Mouse (Mus musculus): ENCODE data around the gene 3110040N11Rik. TPM values are rescaled to one million over a fixed set of nuclear protein-coding genes. Genes with fewer than 3 reads are reported as not detected.

The 3110040N11Rik gene
- total and polyA plus RNA-seq, 2 experiments from 2014 or later, result 34.7 to 51.3 TPM

DNA sequence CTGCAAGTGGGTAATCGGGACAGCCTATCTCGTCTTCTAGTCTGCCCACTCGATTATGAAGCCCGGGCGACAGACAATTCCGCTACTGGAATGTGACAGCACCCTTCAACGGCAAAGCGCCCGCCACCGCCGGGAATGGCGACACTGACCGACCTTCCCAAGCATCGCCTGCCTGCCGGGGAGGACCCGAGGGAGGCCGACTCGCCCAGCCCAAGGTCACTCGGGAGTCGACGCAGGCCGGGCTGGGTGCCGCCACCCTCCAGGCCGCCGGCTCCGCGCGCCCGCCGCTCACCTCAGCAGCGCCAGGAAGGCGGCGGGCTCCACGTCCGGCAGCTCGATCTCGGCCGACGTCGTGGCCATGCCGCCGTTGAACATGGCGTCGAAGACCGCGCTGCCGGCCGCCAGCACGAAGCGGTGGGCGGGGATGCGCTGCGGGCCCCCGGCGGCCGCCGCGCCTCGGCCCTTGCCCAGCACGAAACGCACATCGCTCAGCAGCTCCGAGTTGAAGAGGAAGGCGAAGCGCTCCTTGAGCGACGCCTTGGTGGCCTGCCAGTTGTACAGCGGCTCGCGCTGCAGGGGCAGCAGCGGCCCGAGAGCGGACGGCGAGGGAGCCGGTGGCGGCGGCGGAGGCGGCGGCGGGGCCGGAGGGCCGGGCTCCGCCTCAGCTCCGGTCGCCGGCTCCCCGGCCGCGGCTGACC lies 39.6 kb upstream of the 3110040N11Rik start:
- H3K4me2 ChIP-seq (ENCODE audit: low read depth, low read length, poor library complexity, severe bottlenecking), result peak overlapping the region; percentile 78
- H3K9me3 ChIP-seq (ENCODE audit: low read length), result no peaks in the 10 kb centered on the region
- under 1% methylated on average over 60 of the region's 91 CpGs for WGBS
- H3K27ac ChIP-seq (ENCODE audit: low read depth, low read length), result peak overlapping the region; percentile 96
- ATAC-seq (ENCODE audit: low FRiP score) (no peak; the same call in none of the 2 replicates), DNase-seq (ENCODE audit: low spot score) (peak; percentile 51)
- H3K36me3 ChIP-seq (ENCODE audit: insufficient read depth, low read length), result no peaks in the 10 kb centered on the region
- H3K9ac ChIP-seq (replicated peaks; ENCODE audit: low read length, poor library complexity, severe bottlenecking), result peak overlapping the region; percentile 86
- peak overlapping the region; percentile 77 for H3K4me3 ChIP-seq (ENCODE audit: low read depth, low read length)
- no peaks in the 10 kb centered on the region for H3K27me3 ChIP-seq (ENCODE audit: insufficient read depth, low read length)
- H3K4me1 ChIP-seq (ENCODE audit: insufficient read depth, low read length), result peaks cover 20% of the 10 kb centered on the region; the same call in 1 of the 2 replicates
- TF ChIP-seq CTCF (IDR thresholded peaks at IDR 0.05), result no peak

DNA sequence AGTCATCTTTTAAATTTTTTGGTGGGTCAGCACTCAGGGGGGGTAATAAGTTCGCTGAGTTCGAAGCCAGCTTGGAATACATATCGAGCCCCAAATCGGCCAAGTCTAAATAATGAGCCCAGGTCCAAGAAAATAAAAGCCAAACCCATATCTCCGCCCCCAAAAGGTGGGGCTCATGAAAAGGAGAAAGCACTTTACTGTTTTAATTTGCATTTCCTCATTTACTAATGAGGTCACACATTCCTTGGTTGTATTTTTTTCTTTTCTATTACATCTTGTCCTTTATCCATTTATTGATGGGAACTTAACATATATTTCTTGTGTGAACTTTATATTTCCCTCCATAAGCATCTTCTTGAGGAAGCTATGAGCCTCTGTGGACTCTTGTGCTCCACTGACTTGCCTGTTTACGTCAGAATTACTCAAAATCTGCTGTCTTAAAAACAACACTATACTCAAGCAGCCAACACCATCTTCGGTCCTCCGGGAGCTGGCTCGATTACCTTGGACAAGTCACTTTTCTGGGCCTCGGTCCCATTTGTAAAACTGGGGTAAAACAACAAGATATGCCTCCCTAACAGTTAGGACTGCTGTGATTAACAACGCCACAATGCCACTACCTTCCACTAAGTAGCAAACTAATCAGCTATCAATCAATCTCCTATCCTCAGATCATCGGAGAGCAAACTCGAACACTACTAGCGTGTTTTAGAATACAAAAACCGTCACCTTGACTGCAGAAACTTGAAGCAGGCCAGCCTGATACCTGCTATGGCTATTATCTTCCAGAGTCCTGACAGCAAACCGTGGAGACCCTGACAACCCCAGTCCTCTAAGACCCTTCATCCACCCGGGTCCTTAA lies 38.8 kb upstream of the 3110040N11Rik start:
- Histone ChIP-seq H3K9me3 (ENCODE audit: low read length) (no peaks in the 10 kb centered on the region), H3K27ac (ENCODE audit: low read depth, low read length) (peak overlapping the region; percentile 96), H3K27me3 (ENCODE audit: insufficient read depth, low read length) (no peaks in the 10 kb centered on the region), H3K9ac (replicated peaks; ENCODE audit: low read length, poor library complexity, severe bottlenecking) (peak overlapping the region; percentile 86), H3K4me2 (ENCODE audit: low read depth, low read length, poor library complexity, severe bottlenecking) (peak overlapping the region; percentile 78), H3K4me1 (ENCODE audit: insufficient read depth, low read length) (peaks cover 20% of the 10 kb centered on the region; the same call in 1 of the 2 replicates), H3K36me3 (ENCODE audit: insufficient read depth, low read length) (no peaks in the 10 kb centered on the region), H3K4me3 (ENCODE audit: low read depth, low read length) (peak overlapping the region; percentile 77)
- DNase-seq (ENCODE audit: low spot score) (peak; percentile 36), ATAC-seq (ENCODE audit: low FRiP score) (0 out of 2 replicates have a peak, but pooled peaks have one; percentile 9)
- TF ChIP-seq CTCF (IDR thresholded peaks at IDR 0.05), result no peak
- WGBS, result 20% methylated on average over 17 of the region's 17 CpGs

DNA sequence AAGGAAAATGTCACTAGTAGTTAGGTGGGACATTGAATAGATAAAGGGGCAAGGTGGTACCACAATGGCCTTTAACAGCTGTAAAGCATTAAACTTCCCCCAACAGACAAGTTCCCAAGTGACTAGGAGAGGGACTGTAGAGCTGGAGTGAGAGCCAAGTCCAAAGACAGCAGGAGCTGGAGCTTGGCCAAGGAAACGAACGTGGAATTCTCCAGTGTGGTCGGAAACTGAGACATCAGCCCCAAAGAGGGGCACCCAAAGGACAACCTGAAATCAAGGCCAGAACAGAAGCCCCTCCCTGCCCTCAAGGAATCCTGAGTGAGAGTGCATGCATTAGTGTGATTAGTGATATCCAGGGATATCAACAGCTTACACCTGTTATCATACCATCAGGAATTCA lies 36.1 kb upstream of the 3110040N11Rik start:
- Histone ChIP-seq H3K9me3 (ENCODE audit: low read length) (no peaks in the 10 kb centered on the region), H3K4me3 (ENCODE audit: low read depth, low read length) (no peak overlapping the region), H3K27ac (ENCODE audit: low read depth, low read length) (no peak overlapping the region), H3K27me3 (ENCODE audit: insufficient read depth, low read length) (no peaks in the 10 kb centered on the region), H3K9ac (replicated peaks; ENCODE audit: low read length, poor library complexity, severe bottlenecking) (no peak overlapping the region), H3K4me2 (ENCODE audit: low read depth, low read length, poor library complexity, severe bottlenecking) (peak overlapping the region; percentile 37), H3K36me3 (ENCODE audit: insufficient read depth, low read length) (no peaks in the 10 kb centered on the region), H3K4me1 (ENCODE audit: insufficient read depth, low read length) (peaks cover 20% of the 10 kb centered on the region; the same call in 1 of the 2 replicates)
- ATAC-seq (ENCODE audit: low FRiP score), result no peak
- DNase-seq (ENCODE audit: low spot score), result no peak
- WGBS, result 41% methylated on average over 3 of the region's 3 CpGs
- no peak for TF ChIP-seq CTCF (IDR thresholded peaks at IDR 0.05)

DNA sequence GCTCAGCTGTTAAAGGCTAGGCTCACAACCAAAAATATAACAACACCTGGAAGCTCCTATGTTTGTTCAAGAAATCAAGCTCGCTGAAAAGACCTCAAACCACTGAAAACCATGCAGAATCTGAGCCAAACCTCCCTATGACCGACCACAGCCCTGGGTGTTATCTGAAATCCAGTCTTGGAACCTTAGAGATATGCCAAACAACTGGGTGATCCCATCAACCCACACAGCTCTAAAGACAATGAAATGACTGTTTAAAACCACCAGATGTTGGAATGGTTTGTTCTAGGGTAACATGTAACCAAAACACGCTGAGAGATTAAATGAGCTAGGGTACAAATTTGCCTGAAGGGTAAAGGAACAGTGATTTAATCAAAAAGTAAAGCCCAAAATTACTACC lies 35.6 kb upstream of the 3110040N11Rik start:
- H3K4me1 ChIP-seq (ENCODE audit: insufficient read depth, low read length), result peaks cover 20% of the 10 kb centered on the region; the same call in 1 of the 2 replicates
- no peak overlapping the region for H3K4me3 ChIP-seq (ENCODE audit: low read depth, low read length)
- no peaks in the 10 kb centered on the region for H3K27me3 ChIP-seq (ENCODE audit: insufficient read depth, low read length)
- no peak overlapping the region for H3K9ac ChIP-seq (replicated peaks; ENCODE audit: low read length, poor library complexity, severe bottlenecking)
- peak overlapping the region; percentile 37; the same call in 1 of the 2 replicates for H3K4me2 ChIP-seq (ENCODE audit: low read depth, low read length, poor library complexity, severe bottlenecking)
- WGBS, result 79% methylated on average over 3 of the region's 3 CpGs
- no peak overlapping the region for H3K27ac ChIP-seq (ENCODE audit: low read depth, low read length)
- DNase-seq (ENCODE audit: low spot score) (no peak), ATAC-seq (ENCODE audit: low FRiP score) (no peak)
- H3K36me3 ChIP-seq (ENCODE audit: insufficient read depth, low read length), result no peaks in the 10 kb centered on the region
- no peak for TF ChIP-seq CTCF (IDR thresholded peaks at IDR 0.05)
- no peaks in the 10 kb centered on the region for H3K9me3 ChIP-seq (ENCODE audit: low read length)

DNA sequence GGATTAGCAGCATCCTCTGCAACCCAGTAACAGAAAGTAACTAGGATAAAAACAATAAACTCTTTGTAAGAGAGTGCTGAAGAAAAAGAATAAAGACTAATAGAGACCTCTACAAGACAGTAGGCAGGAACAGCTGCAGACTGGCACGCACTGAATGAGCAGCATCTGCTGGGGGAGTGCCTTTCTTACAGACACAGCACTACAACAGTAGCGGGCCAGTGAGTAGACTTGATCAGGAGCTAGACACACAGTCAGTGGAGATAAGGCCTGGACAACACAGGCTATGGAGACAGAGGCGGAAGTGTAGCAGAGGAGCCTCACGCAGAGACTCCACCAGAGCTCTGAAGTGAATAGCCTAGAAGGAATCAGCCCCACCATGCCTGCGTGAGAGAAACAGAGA lies 16.8 kb upstream of the 3110040N11Rik start:
- no peaks in the 10 kb centered on the region for H3K4me1 ChIP-seq (ENCODE audit: insufficient read depth, low read length)

More for the DNA sequence above, 16.8 kb upstream of the 3110040N11Rik start:
- no peak overlapping the region for H3K4me3 ChIP-seq (ENCODE audit: low read depth, low read length)
- no peak overlapping the region for H3K27ac ChIP-seq (ENCODE audit: low read depth, low read length)
- 68% methylated on average over 5 of the region's 5 CpGs for WGBS
- TF ChIP-seq CTCF (IDR thresholded peaks at IDR 0.05), result no peak
- no peaks in the 10 kb centered on the region for H3K9me3 ChIP-seq (ENCODE audit: low read length)
- no peaks in the 10 kb centered on the region for H3K27me3 ChIP-seq (ENCODE audit: insufficient read depth, low read length)
- ATAC-seq (ENCODE audit: low FRiP score) (no peak), DNase-seq (ENCODE audit: low spot score) (no peak)
- H3K4me2 ChIP-seq (ENCODE audit: low read depth, low read length, poor library complexity, severe bottlenecking), result no peak overlapping the region
- H3K9ac ChIP-seq (replicated peaks; ENCODE audit: low read length, poor library complexity, severe bottlenecking), result no peak overlapping the region
- no peaks in the 10 kb centered on the region; the same call in 1 of the 2 replicates for H3K36me3 ChIP-seq (ENCODE audit: insufficient read depth, low read length)

All from midbrain, postnatal 0 days (tissue).